Mouse (Mus musculus): ENCODE measurements around the gene Mpp3. TPM values are rescaled to one million over a fixed set of nuclear protein-coding genes. Genes with fewer than 3 reads are reported as not detected.

Mpp3 gene
- polyA plus RNA-seq, 1 experiment: 2.1 TPM

GRCm38 (mm10) chr11:102041350-102041949 is 13.2 kb upstream of the Mpp3 start, which contains the start of gene Cd300lg:
Cd300lg (plus strand) TSS chr11:102041509.
- Histone ChIP-seq H3K4me3 (no peak within 1 kb of the TSS), H3K79me2 (ENCODE audit: control insufficient read depth, insufficient read depth) (no peaks in the 10 kb centered on the region), H3K27me3 (ENCODE audit: control insufficient read depth, insufficient read depth, insufficient read length) (peaks cover 56% of the 10 kb centered on the region), H3K36me3 (ENCODE audit: control insufficient read depth, insufficient read depth) (no peaks in the 10 kb centered on the region), H3K4me2 (ENCODE audit: low read depth) (no peak within 1 kb of the TSS), H3ac (ENCODE audit: control insufficient read depth, insufficient read length) (no peak within 1 kb of the TSS)
- no peak for TF ChIP-seq E2F4 (IDR thresholded peaks at IDR 0.05; ENCODE audit: insufficient read depth)
- TF ChIP-seq MYOG (IDR thresholded peaks at IDR 0.05; ENCODE audit: control insufficient read depth in 1 of 3, insufficient read depth in 1 of 3, insufficient read length in 2 of 3, low read depth in 2 of 3): no peak
- no peak for TF ChIP-seq POLR2AphosphoS2 (IDR thresholded peaks at IDR 0.05; ENCODE audit: insufficient read length, low read depth)
- no peak for TF ChIP-seq POLR2A (IDR thresholded peaks at IDR 0.05; ENCODE audit: insufficient read length, low read depth)
- no peak for TF ChIP-seq REST (IDR thresholded peaks at IDR 0.05; ENCODE audit: insufficient read depth, insufficient read length)
- no peak for TF ChIP-seq MYOD1 (IDR thresholded peaks at IDR 0.05; ENCODE audit: control insufficient read depth in 1 of 3, insufficient read length in 2 of 3, low read depth in 2 of 3)
- TF ChIP-seq USF1 (IDR thresholded peaks at IDR 0.05; ENCODE audit: low read depth): no peak
- no peak for TF ChIP-seq MAX (IDR thresholded peaks at IDR 0.05; ENCODE audit: low read depth)
- no peak for TF ChIP-seq TCF12 (IDR thresholded peaks at IDR 0.05; ENCODE audit: insufficient read depth, poor library complexity, severe bottlenecking)

GRCm38 (mm10) chr11:102040646-102041045 is 12.4 kb upstream of the Mpp3 start:
- H3K4me3 ChIP-seq: no peak overlapping the region
- TF ChIP-seq CEBPB (IDR thresholded peaks at IDR 0.05; ENCODE audit: insufficient read depth, poor library complexity, severe bottlenecking) (no peak), SRF (IDR thresholded peaks at IDR 0.05; ENCODE audit: control insufficient read depth, insufficient read length, low read depth) (no peak), POLR2AphosphoS2 (IDR thresholded peaks at IDR 0.05; ENCODE audit: insufficient read length, low read depth) (no peak), TCF12 (IDR thresholded peaks at IDR 0.05; ENCODE audit: insufficient read depth, poor library complexity, severe bottlenecking) (no peak), E2F4 (IDR thresholded peaks at IDR 0.05; ENCODE audit: insufficient read depth) (no peak), MYOD1 (IDR thresholded peaks at IDR 0.05; ENCODE audit: control insufficient read depth in 1 of 3, insufficient read length in 2 of 3, low read depth in 2 of 3) (no peak), POLR2A (IDR thresholded peaks at IDR 0.05; ENCODE audit: insufficient read length, low read depth) (no peak), USF1 (IDR thresholded peaks at IDR 0.05; ENCODE audit: low read depth) (no peak), REST (IDR thresholded peaks at IDR 0.05; ENCODE audit: insufficient read depth, insufficient read length) (no peak), MAX (IDR thresholded peaks at IDR 0.05; ENCODE audit: low read depth) (no peak), TCF3 (IDR thresholded peaks at IDR 0.05; ENCODE audit: insufficient read length, low read depth) (no peak), MYOG (IDR thresholded peaks at IDR 0.05; ENCODE audit: control insufficient read depth in 1 of 3, insufficient read depth in 1 of 3, insufficient read length in 2 of 3, low read depth in 2 of 3) (no peak)
- no peaks in the 10 kb centered on the region for H3K36me3 ChIP-seq (ENCODE audit: control insufficient read depth, insufficient read depth)
- no peak overlapping the region for H3K4me2 ChIP-seq (ENCODE audit: low read depth)
- H3K79me2 ChIP-seq (ENCODE audit: control insufficient read depth, insufficient read depth): no peaks in the 10 kb centered on the region
- no peak overlapping the region for H3ac ChIP-seq (ENCODE audit: control insufficient read depth, insufficient read length)
- peaks cover 51% of the 10 kb centered on the region for H3K27me3 ChIP-seq (ENCODE audit: control insufficient read depth, insufficient read depth, insufficient read length)

GRCm38 (mm10) chr11:102040138-102040524 is 11.9 kb upstream of the Mpp3 start:
- Histone ChIP-seq H3ac (ENCODE audit: control insufficient read depth, insufficient read length) (no peak overlapping the region), H3K4me2 (ENCODE audit: low read depth) (no peak overlapping the region)
- TF ChIP-seq MAX (IDR thresholded peaks at IDR 0.05; ENCODE audit: low read depth) (no peak), TCF12 (IDR thresholded peaks at IDR 0.05; ENCODE audit: insufficient read depth, poor library complexity, severe bottlenecking) (no peak), POLR2AphosphoS2 (IDR thresholded peaks at IDR 0.05; ENCODE audit: insufficient read length, low read depth) (no peak), TCF3 (IDR thresholded peaks at IDR 0.05; ENCODE audit: insufficient read length, low read depth) (no peak), SRF (IDR thresholded peaks at IDR 0.05; ENCODE audit: control insufficient read depth, insufficient read length, low read depth) (no peak), POLR2A (IDR thresholded peaks at IDR 0.05; ENCODE audit: insufficient read length, low read depth) (no peak), MYOG (IDR thresholded peaks at IDR 0.05; ENCODE audit: control insufficient read depth in 1 of 3, insufficient read depth in 1 of 3, insufficient read length in 2 of 3, low read depth in 2 of 3) (peak in 1 of 3 experiments; percentile 8), USF1 (IDR thresholded peaks at IDR 0.05; ENCODE audit: low read depth) (no peak), REST (IDR thresholded peaks at IDR 0.05; ENCODE audit: insufficient read depth, insufficient read length) (no peak), E2F4 (IDR thresholded peaks at IDR 0.05; ENCODE audit: insufficient read depth) (no peak), CEBPB (IDR thresholded peaks at IDR 0.05; ENCODE audit: insufficient read depth, poor library complexity, severe bottlenecking) (no peak), MYOD1 (IDR thresholded peaks at IDR 0.05; ENCODE audit: control insufficient read depth in 1 of 3, insufficient read length in 2 of 3, low read depth in 2 of 3) (peak in 1 of 3 experiments; percentile 9)

GRCm38 (mm10) chr11:102039487-102040137 is 11.4 kb upstream of the Mpp3 start:
- Histone ChIP-seq H3K4me3 (no peak overlapping the region), H3K4me2 (ENCODE audit: low read depth) (no peak overlapping the region), H3K79me2 (ENCODE audit: control insufficient read depth, insufficient read depth) (no peaks in the 10 kb centered on the region), H3ac (ENCODE audit: control insufficient read depth, insufficient read length) (no peak overlapping the region), H3K36me3 (ENCODE audit: control insufficient read depth, insufficient read depth) (no peaks in the 10 kb centered on the region), H3K27me3 (ENCODE audit: control insufficient read depth, insufficient read depth, insufficient read length) (peaks cover 51% of the 10 kb centered on the region)
- TF ChIP-seq MYOD1 (IDR thresholded peaks at IDR 0.05; ENCODE audit: control insufficient read depth in 1 of 3, insufficient read length in 2 of 3, low read depth in 2 of 3): no peak

More at GRCm38 (mm10) chr11:102040138-102040524, 11.9 kb upstream of the Mpp3 start:
- H3K36me3 ChIP-seq (ENCODE audit: control insufficient read depth, insufficient read depth): no peaks in the 10 kb centered on the region
- H3K79me2 ChIP-seq (ENCODE audit: control insufficient read depth, insufficient read depth): no peaks in the 10 kb centered on the region
- H3K27me3 ChIP-seq (ENCODE audit: control insufficient read depth, insufficient read depth, insufficient read length): peaks cover 50% of the 10 kb centered on the region
- no peak overlapping the region for H3K4me3 ChIP-seq
